Mouse (Mus musculus) bone marrow, adult 2 months (tissue): ENCODE results near the gene Ins2. TPM values are rescaled to one million over a fixed set of nuclear protein-coding genes. Genes with fewer than 3 reads are reported as not detected.

Experiments used
- H3K27ac ChIP-seq: fragments of 200-500 bp; 2 replicates; pipeline ENCODE4 v1.5.1; 2012; ENCODE audit warnings: low read depth, mild to moderate bottlenecking, control low read depth, inconsistent platforms, low read length; ENCODE audit not compliant: control insufficient read depth, poor library complexity, insufficient read depth
- H3K4me1 ChIP-seq: fragments of 200-500 bp; 2 replicates; pipeline ENCODE4 v1.6.1; 2011; ENCODE audit warnings: low read length; ENCODE audit not compliant: control insufficient read depth, insufficient read depth
- H3K4me3 ChIP-seq: fragments of 200-500 bp; replicated peaks from 2 replicates; pipeline ENCODE3; 2011; ENCODE audit warnings: mild to moderate bottlenecking, low read depth, low read length, control low read depth; ENCODE audit not compliant: control insufficient read depth
- CTCF ChIP-seq: fragments of 200-500 bp; IDR thresholded peaks from 2 replicates; pipeline ENCODE4 v1.5.1; 2011; ENCODE audit warnings: low read length, control low read depth; ENCODE audit not compliant: control insufficient read depth, insufficient read depth
- POLR2A ChIP-seq: fragments of 200-500 bp; IDR thresholded peaks from 2 replicates; pipeline ENCODE4 v1.6.1; 2011; ENCODE audit warnings: low read depth, mild to moderate bottlenecking, control low read depth, low read length, borderline replicate concordance; ENCODE audit not compliant: control insufficient read depth
- WGBS: fragments of 180-500 bp; shearing (Covaris S2); methylation state at CpG from one replicate; pipeline ENCODE4 v1.1.7; 2018; 5-methylcytosine and 5-hydroxymethylcytosine counted together
- polyA plus RNA-seq: library from polyadenylated mRNA; stranded (reverse); fragments of >200 nt; gene quantifications from 2 replicates; pipeline ENCODE4 v1.2.4, GENCODE M21; 2011; ENCODE audit warnings: low replicate concordance; ENCODE audit not compliant: missing spikeins, insufficient read depth, insufficient read length

Gene Ins2
- polyA plus RNA-seq, 1 experiment, result not detected

DNA sequence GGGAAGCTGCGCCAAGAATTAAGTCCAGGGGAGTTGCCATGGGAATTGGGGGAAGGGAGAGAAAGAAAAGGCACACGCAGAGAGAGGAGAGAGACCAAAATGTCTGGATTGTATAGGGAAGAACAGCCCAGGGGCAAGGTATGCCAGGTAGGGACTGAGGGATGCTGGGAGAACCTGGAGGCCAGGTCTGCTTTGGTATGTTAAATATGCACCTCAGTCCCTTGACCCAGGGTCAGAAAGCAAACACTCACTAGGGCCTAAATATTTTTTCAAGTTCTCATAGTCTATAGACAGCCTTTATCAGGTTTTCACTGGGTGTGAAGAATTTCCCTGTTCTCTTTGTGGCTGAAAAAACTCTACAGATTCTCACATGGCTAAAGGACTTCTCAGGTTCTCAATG, 36.3 kb downstream of the Ins2 start:
- Histone ChIP-seq H3K27ac (no peak overlapping the region), H3K4me1 (no peaks in the 10 kb centered on the region), H3K4me3 (no peak overlapping the region)
- WGBS, result 86% methylated on average over 2 of the region's 2 CpGs
- no peak for TF ChIP-seq CTCF
- no peak for TF ChIP-seq POLR2A

DNA sequence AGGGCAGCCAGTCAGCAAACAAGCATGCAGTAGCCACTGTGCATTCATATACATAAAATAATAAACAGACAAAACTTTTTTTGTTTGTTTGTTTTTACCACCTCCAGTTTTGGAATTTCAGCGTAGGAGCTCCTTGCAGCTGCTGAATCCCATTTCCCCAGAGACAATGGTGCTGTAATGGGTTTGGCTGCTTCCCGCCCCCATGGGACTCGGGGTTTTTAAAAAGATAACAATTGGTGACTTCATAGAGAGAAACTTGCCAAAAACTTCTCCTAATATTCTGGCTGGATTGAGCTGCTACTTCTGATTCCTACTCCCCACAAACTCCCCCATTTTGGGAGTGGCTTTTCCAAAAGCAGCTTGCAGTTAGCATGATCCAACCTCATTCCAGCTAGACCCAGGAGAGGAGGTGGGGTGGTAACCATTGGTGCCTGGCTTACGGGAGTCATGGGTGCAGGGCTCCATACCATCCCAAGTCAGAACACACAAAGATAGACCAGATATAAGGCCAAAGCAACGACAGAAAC, 43.8 kb downstream of the Ins2 start:
- WGBS, result 73% methylated on average over 5 of the region's 5 CpGs
- Histone ChIP-seq H3K27ac (no peak overlapping the region), H3K4me3 (no peak overlapping the region), H3K4me1 (no peaks in the 10 kb centered on the region)
- TF ChIP-seq POLR2A, result no peak

- Histone ChIP-seq H3K4me3 (no peak overlapping the region), H3K27ac (no peak overlapping the region), H3K4me1 (no peaks in the 10 kb centered on the region)
- TF ChIP-seq POLR2A, result no peak
- no peak for TF ChIP-seq CTCF
- 76% methylated on average over 3 of the region's 3 CpGs for WGBS
These were observed 64.6 kb downstream of the Ins2 start for GRCm38 (mm10) chr7:142678611-142679010.

GRCm38 (mm10) chr7:142675644-142676043, 67.5 kb downstream of the Ins2 start:
- 4% methylated on average over 3 of the region's 3 CpGs for WGBS

DNA sequence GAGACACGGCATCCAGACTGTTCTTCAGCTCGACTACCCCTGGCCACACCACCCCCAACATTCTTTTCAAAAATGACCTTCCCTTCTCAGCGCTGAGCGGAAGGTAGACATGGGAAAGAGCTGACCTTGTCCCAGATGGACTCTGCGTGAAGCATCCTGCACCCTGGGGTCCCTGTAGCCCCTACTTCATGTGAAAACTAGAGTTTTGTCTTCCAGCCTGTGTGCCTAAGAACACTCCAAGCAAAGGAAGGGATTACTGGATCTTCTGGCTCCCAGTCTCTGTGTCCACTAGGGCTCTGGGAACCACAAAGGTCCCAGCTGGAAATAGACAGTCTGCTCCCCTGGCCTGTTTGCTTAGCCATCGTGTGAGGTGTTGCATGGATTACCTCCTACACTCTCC, 68.0 kb downstream of the Ins2 start:
- 70% methylated on average over 6 of the region's 6 CpGs for WGBS
- no peak for TF ChIP-seq CTCF
- no peak for TF ChIP-seq POLR2A
- Histone ChIP-seq H3K27ac (no peak overlapping the region), H3K4me3 (no peak overlapping the region), H3K4me1 (no peaks in the 10 kb centered on the region)

More at GRCm38 (mm10) chr7:142675644-142676043, 67.5 kb downstream of the Ins2 start:
- Histone ChIP-seq H3K27ac (no peak overlapping the region), H3K4me3 (no peak overlapping the region), H3K4me1 (no peaks in the 10 kb centered on the region)
- TF ChIP-seq CTCF, result no peak
- no peak for TF ChIP-seq POLR2A

DNA sequence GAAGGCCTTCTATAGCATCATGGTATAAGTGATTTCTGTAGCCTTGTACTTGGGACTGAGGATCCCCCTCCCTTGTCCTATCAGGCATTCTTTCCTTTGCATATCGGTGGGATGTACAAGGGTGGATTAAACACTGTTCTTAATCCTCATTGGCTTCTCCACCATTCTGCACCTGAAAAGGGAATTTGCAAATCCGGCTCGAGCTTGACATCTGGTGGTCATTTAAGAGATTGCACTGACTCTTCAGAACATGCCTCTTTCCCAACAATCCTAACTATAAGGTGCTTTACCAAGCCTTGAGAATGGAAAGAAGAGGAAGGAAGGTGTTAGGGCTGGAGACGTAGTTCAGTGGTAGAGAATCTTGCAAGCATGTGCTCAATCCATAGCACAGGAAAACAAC, 71.1 kb downstream of the Ins2 start:
- Histone ChIP-seq H3K27ac (no peak overlapping the region), H3K4me3 (no peak overlapping the region), H3K4me1 (no peaks in the 10 kb centered on the region)
- no peak for TF ChIP-seq CTCF
- TF ChIP-seq POLR2A, result no peak
- WGBS, result 7% methylated on average over 4 of the region's 4 CpGs

DNA sequence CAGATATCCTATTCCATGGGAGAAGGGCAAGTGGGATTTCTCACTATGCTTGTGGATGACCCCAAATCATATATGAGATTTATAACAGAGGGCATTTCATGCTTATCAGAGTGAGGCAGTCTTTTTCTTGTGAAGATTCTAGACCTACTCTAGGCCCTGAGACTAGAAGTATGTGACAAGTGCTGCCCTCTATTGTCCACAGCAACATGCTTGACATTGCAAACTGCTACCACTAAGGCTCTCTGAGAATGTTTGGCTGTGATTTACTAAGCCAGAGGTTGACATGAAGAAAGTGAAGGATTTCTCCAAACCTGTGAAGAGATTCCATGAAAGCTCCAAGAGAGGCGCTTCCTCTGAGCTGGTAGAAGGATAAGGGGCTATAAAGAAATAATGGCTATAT, 72.1 kb downstream of the Ins2 start:
- TF ChIP-seq CTCF, result no peak

GRCm38 (mm10) chr7:142669751-142670625, 73.2 kb downstream of the Ins2 start, which contains the start of gene Gm49394:
Gene Gm49394, minus strand, starts transcription at chr7:142669942.
- Histone ChIP-seq H3K4me1 (no peaks in the 10 kb centered on the region), H3K4me3 (no peak within 1 kb of the TSS), H3K27ac (no peak within 1 kb of the TSS)
- WGBS, result 81% methylated on average over 23 of the region's 23 CpGs
- TF ChIP-seq POLR2A, result no peak
- no peak for TF ChIP-seq CTCF

More for the DNA sequence above, 72.1 kb downstream of the Ins2 start:
- no peaks in the 10 kb centered on the region for H3K4me1 ChIP-seq
- no peak overlapping the region for H3K27ac ChIP-seq
- no peak overlapping the region for H3K4me3 ChIP-seq
- 75% methylated on average over 1 of the region's 1 CpGs for WGBS

- H3K4me1 ChIP-seq, result no peaks in the 10 kb centered on the region
- no peak overlapping the region for H3K4me3 ChIP-seq
- TF ChIP-seq POLR2A (no peak), CTCF (no peak)
- WGBS, result 84% methylated on average over 1 of the region's 1 CpGs
- no peak overlapping the region; the same call in 1 of the 2 replicates for H3K27ac ChIP-seq
These were observed 74.9 kb downstream of the Ins2 start for GRCm38 (mm10) chr7:142668328-142668727.
